ENCODE assay signal across 20 mouse cellular contexts in genomic region chr7:94532520-94532919, GRCm38 (mm10).
DNase-seq lines count a peak whose midpoint lies in the region; ATAC-seq and TF ChIP-seq lines count a peak whose summit lies in the region.
"Had no signal": no experiment of that assay in that cellular context is flagged by ENCODE, and none has a peak within 500 bp of the region (broad histone marks: within the 10 kb centered on the region; RNA-seq: fewer than 3 reads in every experiment).

No protein-coding gene starts in this region.

- no peak for TF ChIP-seq CTCF in liver, adult 2 months (IDR thresholded peaks at IDR 0.05; ENCODE audit: low read depth, low read length)

- WGBS in liver, adult 2 months, result 10% methylated on average over 1 of the region's 1 CpGs
- WGBS in liver, embryonic 11.5 days, result 49% methylated on average over 1 of the region's 1 CpGs

- H3K4me1 ChIP-seq in liver, adult 2 months (ENCODE audit: control insufficient read depth, insufficient read depth, low read length), result no peaks in the 10 kb centered on the region
- H3K4me1 ChIP-seq in liver, embryonic 11.5 days (replicated peaks; ENCODE audit: control insufficient read depth, insufficient read depth, low read length), result no peaks in the 10 kb centered on the region

- no peak overlapping the region for H3K4me3 ChIP-seq in liver, adult 2 months (ENCODE audit: insufficient read depth, low read depth, low read length)
- no peak overlapping the region for H3K4me3 ChIP-seq in liver, embryonic 11.5 days (ENCODE audit: low read depth, low read length)

- no peaks in the 10 kb centered on the region for H3K36me3 ChIP-seq in liver, adult 2 months (ENCODE audit: control insufficient read depth, insufficient read depth, low read length)
- H3K36me3 ChIP-seq in liver, embryonic 11.5 days (ENCODE audit: control insufficient read depth, insufficient read depth, low read length), result no peaks in the 10 kb centered on the region
- H3K36me3 ChIP-seq: G1E had no signal

- H3K27ac ChIP-seq in liver, adult 2 months (replicated peaks; ENCODE audit: insufficient read depth, low read depth, low read length), result no peak overlapping the region
- no peak overlapping the region for H3K27ac ChIP-seq in liver, embryonic 11.5 days (ENCODE audit: low read depth, low read length)

- no peak overlapping the region for H3K9ac ChIP-seq in liver, adult 2 months (ENCODE audit: low read depth, low read length)
- H3K9ac ChIP-seq in liver, embryonic 11.5 days (ENCODE audit: low read depth, low read length), result no peak overlapping the region

- H3K79me2 ChIP-seq in liver, adult 2 months (ENCODE audit: control insufficient read depth, insufficient read depth, low read length), result no peaks in the 10 kb centered on the region

- H3K4me2 ChIP-seq in liver, embryonic 11.5 days, result no peak overlapping the region

- no peak for TF ChIP-seq POLR2A in liver, adult 2 months (IDR thresholded peaks at IDR 0.05; ENCODE audit: extremely low read depth, insufficient read depth, low read length)

- H3K27me3 ChIP-seq in liver, adult 2 months (ENCODE audit: control insufficient read depth, insufficient read depth, low read length), result no peaks in the 10 kb centered on the region
- H3K27me3 ChIP-seq in liver, embryonic 11.5 days (replicated peaks; ENCODE audit: control insufficient read depth, insufficient read depth, low read length), result no peaks in the 10 kb centered on the region
- H3K27me3 ChIP-seq: CH12.LX, Patski had no signal

- peak; percentile 2 for DNase-seq in adrenal gland, adult 2 months
- DNase-seq in adrenal gland, adult 18-20 months (ENCODE audit: low spot score in 2 of 2), result no peak
- peak; percentile 87 for DNase-seq in liver, adult 2 months (ENCODE audit: extremely low read depth, low read depth, low spot score)
- DNase-seq in liver, embryonic 11.5 days (ENCODE audit: low spot score), result no peak
- DNase-seq: adrenal gland, adult 8-10 months; adrenal gland, postnatal 10 days; adrenal gland, postnatal 14 days; adrenal gland, postnatal 25 days; adrenal gland, postnatal 36 days; B cell, adult 2 months; cerebellum, adult 11 months; cerebellum, adult 11-12 months; cerebellum, adult 18-20 months; cerebellum, adult 2 months; cerebellum, adult 8-10 months had no signal

- no peak for ATAC-seq in liver, embryonic 11.5 days (replicated peaks; ENCODE audit: low FRiP score)
- ATAC-seq: activated CD4-positive, CD25-positive, alpha-beta regulatory T cell, adult 4 months; CD4-positive, CD25-positive, alpha-beta regulatory T cell, adult 4 months; Patski had no signal

- no peaks in the 10 kb centered on the region for H3K9me3 ChIP-seq in liver, embryonic 11.5 days (ENCODE audit: control insufficient read depth, low read length)

Comparison
In these comparisons a context has a peak if more than half of its experiments do, and no peak if none do; other contexts are left out.
1. DNase-seq: peak in adrenal gland, adult 2 months (single experiment) and liver, adult 2 months (single experiment); none in adrenal gland, adult 18-20 months (0 of 2) and liver, embryonic 11.5 days (single experiment).